Mouse (Mus musculus) heart, adult 9 months (tissue): ENCODE data around the gene Mrps23.
"Not testable (repeated sequence)": the region's sequence is repeated elsewhere in the genome, so short reads cannot be mapped to it uniquely, and the experiment has no call there.

Source experiments
- DNase-seq, 2 experiments: peaks; one replicate each; pipeline ENCODE4 v3.0.0; 2022; ENCODE audit warnings: low spot score in 2 of 2

Gene Mrps23

GRCm38 (mm10) chr11:88173386-88174025 is 30.7 kb upstream of the Mrps23 start:
- no peak for DNase-seq

- DNase-seq = peak in 1 of 2 experiments; percentile 53
Measured at GRCm38 (mm10) chr11:88180467-88180958, 23.7 kb upstream of the Mrps23 start.

DNA sequence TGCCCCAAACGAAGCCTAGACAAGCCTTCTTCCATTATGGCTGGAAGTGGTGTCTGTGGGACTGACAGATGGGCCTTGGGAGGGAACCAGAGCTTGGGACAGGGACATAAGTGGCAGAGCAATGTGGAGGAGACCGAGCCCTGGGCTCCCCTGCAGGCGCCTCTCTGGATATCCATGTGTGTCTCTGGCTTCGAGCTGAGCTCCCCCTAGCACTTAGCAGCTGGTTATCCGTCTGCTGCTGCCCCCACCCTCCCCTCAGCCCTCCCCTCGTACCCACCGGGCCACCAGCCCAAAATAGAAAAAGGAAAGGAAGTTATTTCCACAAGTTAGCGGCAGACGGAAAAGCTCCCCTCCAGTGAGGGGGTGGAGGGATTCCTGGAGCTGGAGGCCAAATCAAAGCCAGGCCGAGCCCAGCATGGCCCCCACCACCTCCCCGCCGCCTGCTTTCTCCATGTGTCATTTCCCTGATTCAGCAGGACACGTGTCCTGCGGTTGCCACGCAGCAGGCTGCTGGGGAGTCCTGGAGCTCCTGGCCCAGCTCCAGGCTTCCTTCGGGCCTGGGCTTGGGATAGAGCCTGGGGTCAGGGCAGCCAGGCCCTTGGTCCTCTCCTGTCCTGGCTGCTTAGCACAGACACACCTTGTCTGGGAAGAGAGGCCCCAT is 23.1 kb upstream of the Mrps23 start:
- DNase-seq = peak; percentile 93 to 95

DNA sequence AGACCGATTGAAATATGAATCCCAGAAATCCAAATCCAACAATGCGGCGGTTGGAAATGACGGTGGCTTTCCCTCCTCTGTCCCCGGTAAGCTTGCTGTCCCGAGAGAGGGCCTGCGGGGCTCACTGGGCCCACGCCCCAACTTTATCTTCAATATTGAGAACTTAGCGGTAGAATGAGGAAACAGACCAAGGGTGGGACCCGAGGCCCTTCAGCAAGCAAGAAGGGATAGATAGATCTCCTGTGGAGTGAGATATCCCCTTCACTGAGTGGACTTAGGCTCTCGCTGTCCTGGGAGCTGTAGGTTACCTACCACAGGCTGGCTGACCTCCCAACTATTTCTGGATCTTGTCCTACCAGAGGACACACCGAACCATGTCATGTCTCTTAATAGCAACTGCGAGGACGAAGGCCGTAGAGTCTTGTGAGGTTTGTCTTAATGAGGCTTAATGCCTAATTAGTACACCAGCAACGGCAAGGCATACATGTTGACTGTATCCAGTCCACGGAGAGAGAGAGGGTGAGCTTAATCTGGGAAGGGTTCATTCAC is 19.5 kb upstream of the Mrps23 start:
- DNase-seq = peak in 1 of 2 experiments; percentile 61

DNA sequence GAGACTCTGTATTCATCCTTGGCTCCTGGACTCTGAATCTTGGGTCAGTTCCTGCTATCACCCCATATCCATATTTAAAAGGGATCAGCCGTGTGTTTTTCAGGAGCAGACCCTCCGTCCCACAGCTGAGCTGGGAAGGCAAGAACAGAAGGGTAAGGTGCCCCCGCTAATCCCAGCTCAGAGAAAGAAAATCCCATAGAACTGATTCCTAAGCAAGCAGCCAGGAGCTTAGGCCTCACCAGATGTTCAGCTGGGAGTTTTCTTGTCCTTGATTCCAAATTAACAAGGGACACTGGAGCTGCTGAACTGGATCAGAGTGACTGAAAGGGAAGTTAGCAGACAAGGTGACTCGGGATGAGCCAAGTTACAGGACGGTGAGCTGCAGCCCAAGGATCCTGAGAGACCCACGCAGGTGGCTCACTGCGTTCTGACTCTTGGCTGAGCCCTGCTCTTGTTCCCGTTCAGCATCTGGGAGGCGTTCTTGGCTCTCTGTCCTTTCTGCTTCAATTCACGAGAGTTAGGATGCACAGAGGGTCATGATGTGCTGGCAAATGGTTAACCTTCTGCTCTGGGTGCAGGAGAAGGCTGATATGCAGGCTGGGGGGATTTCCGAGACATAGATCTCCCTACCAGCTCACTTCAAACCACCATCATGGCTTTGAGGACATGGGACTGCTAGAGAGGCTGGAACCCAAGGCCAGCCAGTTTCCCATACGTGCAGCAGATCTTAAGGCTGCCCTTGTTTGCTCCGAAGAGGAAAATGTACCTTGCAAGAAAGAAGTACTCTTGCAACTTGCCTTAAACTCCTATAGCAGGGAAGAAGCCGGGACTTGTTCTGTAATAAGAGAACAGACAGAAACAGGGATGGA is 17.9 kb upstream of the Mrps23 start:
- no peak for DNase-seq

DNA sequence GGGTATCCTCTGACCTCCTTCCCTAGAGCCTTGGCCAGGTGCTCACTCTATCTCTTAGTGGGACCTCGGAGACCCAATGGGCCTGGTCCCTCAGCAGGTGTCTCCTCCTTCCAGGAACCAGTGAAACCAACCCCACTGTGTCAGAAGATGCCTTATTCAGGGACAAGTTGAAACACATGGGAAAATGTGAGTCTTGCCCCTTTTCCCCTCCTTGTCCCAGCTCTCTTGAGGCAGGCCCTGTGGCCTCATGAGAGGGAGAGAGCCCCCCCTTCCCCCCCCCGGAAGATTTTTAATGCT is 17.3 kb upstream of the Mrps23 start:
- no peak for DNase-seq

- DNase-seq = peak; percentile 92
Measured at GRCm38 (mm10) chr11:88187417-88188133, 16.6 kb upstream of the Mrps23 start.

DNA sequence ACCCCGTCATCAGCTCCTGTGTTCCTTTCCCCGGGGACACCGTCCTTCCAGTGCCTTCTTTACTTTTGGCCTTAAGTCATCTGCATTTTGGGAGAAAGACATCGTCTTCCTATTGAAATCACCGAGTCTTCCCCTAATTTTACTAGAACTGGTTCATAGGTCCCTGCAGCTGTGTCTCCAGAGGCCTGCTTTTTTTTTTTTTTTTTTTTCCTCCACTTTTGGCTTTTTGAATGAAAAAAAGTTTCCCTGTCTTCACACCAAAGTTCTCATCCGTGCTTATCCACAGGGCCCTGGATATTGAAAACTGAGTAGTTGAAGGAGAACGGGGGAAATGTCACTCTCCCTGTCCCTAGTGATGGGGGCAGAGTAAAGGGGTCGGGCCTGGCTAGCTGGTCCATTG is 16.0 kb upstream of the Mrps23 start:
- no peak for DNase-seq

GRCm38 (mm10) chr11:88188635-88189034 is 15.6 kb upstream of the Mrps23 start:
- no peak for DNase-seq

DNA sequence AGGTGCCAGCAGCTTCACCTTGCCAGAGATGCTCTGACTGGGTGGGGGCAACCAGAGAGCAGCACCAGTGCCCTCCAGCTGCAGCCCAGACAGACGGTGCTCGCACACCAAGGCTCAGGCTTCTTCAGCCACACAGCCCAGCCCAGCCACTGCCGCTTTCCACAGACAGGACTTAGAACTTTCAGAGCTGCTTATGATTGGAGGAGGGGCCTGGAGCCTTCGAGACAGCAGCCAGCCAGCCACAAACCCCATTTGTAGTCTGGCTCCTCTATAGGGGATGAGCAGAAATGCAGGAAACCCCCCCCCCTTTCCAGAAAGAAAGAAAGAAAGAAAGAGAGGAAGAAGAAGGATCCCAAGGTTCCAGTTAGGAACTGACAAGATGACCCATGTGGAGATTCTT is 11.6 kb upstream of the Mrps23 start:
- DNase-seq = no peak

DNA sequence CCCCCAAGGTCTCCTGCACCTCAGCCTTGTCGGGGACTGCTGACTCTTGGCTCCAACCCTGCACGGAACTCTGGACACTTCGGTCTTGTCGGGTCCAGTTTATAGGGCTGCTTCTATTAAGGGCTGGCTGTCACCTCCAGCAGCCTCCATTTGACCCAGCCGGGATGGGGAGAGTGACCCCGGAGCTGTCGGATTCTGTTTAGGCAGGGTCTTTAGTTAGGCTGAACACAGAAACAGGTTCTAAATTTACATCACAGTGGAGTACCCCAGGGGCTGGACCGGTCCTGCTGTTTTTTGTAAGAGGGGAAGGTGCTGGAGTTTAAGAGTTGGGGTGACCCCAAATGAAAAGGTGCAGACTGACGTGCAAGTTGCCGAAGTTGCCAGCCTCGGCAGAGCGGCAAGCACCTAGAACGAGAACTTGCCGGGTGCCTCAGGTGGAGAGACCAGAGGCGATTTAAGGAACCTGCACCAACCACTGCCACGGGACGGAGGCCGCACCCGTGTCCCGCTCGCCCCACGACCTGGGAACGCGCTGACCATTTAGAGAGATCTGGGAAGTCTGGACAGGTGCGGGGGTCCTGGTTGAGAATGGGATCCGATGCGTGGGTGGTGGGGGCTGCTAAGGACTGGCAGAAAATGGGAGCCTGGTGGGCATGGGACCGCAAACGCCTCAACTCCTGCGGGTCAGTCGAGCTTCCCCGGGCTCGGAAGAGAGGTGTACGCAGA is 10.9 kb upstream of the Mrps23 start:
- no peak for DNase-seq

GRCm38 (mm10) chr11:88193824-88194696 is 10.1 kb upstream of the Mrps23 start:
- DNase-seq = no peak

GRCm38 (mm10) chr11:88195699-88196098 is 8.5 kb upstream of the Mrps23 start:
- not testable (repeated sequence) for DNase-seq

- peak in 1 of 2 experiments; percentile 65 for DNase-seq
Measured at GRCm38 (mm10) chr11:88197153-88197576, 7.0 kb upstream of the Mrps23 start.

GRCm38 (mm10) chr11:88198223-88198622 is 6.0 kb upstream of the Mrps23 start:
- no peak for DNase-seq

DNA sequence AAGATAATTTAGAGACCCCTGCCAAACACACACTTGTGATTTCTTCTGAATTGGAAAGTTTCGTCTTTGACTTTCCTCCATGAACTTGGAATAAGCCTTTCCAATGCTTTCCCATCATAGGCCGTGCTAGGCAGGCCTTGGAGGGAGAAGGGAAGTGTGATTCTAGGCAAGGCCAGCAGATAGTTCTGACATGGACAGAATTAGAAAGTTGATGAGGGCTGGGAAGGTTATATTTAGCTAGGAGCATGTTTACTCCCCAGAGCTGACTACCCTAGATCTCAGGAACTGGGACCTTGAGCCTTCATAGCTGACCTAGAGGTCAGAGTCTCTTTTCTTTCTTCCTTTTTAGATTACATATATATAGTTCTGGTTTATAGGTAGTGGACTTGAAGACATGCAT is 3.0 kb upstream of the Mrps23 start:
- DNase-seq = peak; percentile 54 to 64

- DNase-seq = no peak
Measured at GRCm38 (mm10) chr11:88202077-88202476, 2.1 kb upstream of the Mrps23 start.

DNA sequence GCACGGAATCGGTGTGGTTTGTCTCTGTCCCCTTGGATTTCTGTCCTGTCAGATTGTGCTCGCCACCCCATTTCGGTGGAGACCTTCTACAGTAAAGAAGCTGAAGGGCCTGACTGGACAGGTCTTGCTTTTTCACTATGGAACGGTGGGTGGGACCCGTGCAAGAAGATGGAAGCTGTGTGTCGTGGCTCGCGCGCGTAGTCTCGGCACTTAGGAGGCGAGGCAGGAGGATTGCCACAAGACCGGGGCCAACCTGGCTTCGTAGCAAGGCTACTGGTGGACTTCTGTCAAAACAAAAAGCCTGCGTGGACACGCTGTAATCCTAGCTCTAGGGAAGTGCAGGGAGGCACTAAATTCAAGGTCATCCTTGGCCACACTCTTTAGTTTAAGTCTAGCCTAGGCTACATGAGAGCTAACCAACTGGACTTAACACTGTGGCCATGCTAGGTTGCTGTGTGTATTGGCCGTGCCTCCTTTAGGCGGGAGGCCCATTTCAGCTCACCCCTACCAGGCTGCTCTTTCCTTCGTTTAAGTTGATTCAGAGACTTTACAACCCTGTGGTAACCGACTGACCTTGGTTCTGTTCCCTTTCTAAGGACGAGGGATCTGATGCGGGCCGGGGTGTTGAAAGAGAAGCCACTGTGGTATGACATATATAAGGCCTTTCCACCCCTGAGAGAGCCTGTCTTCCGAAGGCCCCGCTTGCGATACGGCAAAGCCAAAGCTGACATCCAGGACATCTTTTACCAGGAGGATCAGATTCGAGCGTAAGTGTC is 593 bp downstream of the Mrps23 start:
- no peak for DNase-seq

DNA sequence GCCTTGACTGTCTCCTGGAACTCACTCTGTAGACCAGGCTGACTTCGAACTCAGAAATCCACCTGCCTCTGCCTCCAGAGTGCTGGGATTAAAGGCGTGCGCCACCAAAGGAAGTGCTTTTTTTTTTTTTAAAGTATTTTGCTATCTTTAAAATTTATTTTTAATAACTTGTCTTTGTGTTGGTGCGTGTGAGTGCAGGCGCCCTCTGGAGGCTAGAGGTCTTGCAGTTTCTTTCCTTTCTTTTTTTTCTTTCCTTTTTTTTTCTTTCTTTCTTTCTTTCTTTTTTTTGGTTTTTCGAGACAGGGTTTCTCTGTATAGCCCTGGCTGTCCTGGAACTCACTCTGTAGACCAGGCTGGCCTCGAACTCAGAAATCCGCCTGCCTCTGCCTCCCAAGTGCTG is 2.4 kb downstream of the Mrps23 start:
- DNase-seq = not testable (repeated sequence)
